Mouse (Mus musculus) left cerebral cortex, adult 18-20 months (tissue): Measurements from ENCODE around the gene Nanp. TPM values are rescaled to one million over a fixed set of nuclear protein-coding genes. Genes with fewer than 3 reads are reported as not detected.

ENCODE experiments used
- DNase-seq, 2 experiments: peaks; one replicate each; pipeline ENCODE4 v3.0.0; 2021 to 2022; ENCODE audit warnings: low spot score in 2 of 2, mixed read lengths in 1 of 2
- total RNA-seq, 2 experiments: library from RNA; stranded (reverse); gene quantifications; 2 replicates each; pipeline ENCODE4 v1.2.3; 2021

The Nanp gene
- total RNA-seq, 2 experiments from 2014 or later, result 21.7 to 24.8 TPM

- peak; percentile 58 to 69 for DNase-seq
These were observed 38.6 kb downstream of the Nanp start for GRCm38 (mm10) chr2:151000402-151001178.

GRCm38 (mm10) chr2:150999021-150999420, 40.2 kb downstream of the Nanp start:
- no peak for DNase-seq

GRCm38 (mm10) chr2:150997618-150998017, 41.6 kb downstream of the Nanp start:
- peak in 1 of 2 experiments; percentile 14 for DNase-seq

- no peak for DNase-seq
These were observed 43.9 kb downstream of the Nanp start for GRCm38 (mm10) chr2:150995324-150995723.

GRCm38 (mm10) chr2:150991050-150991449, 48.1 kb downstream of the Nanp start:
- no peak for DNase-seq

GRCm38 (mm10) chr2:150990506-150990905, 48.7 kb downstream of the Nanp start:
- no peak for DNase-seq

- DNase-seq, result no peak
These were observed 53.8 kb downstream of the Nanp start for GRCm38 (mm10) chr2:150985359-150985758.

- DNase-seq, result no peak
These were observed 57.1 kb downstream of the Nanp start for GRCm38 (mm10) chr2:150982051-150982450.

- no peak for DNase-seq
These were observed 57.7 kb downstream of the Nanp start for GRCm38 (mm10) chr2:150981524-150981923.

- DNase-seq, result no peak
These were observed 59.2 kb downstream of the Nanp start for GRCm38 (mm10) chr2:150979861-150980620.

Other genes with a start within 250 kb of the Nanp start
- 100 to 1,000 TPM; 320 to 321 TPM for gene Abhd12, start 134.7 kb downstream of the Nanp start, total RNA-seq
- gene Gins1, start 134.0 kb downstream of the Nanp start, total RNA-seq, result 1 to 10 TPM; 1.3 to 1.4 TPM
- 1 to 10 TPM; 5.5 to 5.8 TPM for gene Ninl, start within 50 bp of the Nanp start, total RNA-seq
- under 1 TPM in 1 of 2 experiments, not detected in 1; 0.30 TPM for gene Gm14151, start 53.0 kb upstream of the Nanp start, total RNA-seq
- gene Gm14147, start 58.8 kb upstream of the Nanp start, total RNA-seq, result not detected